Mouse (Mus musculus): ENCODE measurements around the gene Gm16405. TPM values are rescaled to one million over a fixed set of nuclear protein-coding genes. Genes with fewer than 3 reads are reported as not detected.

Gm16405 gene
- polyA plus RNA-seq (2012; rRNA removed; ENCODE audit: low replicate concordance): not detected in 2 replicates

DNA sequence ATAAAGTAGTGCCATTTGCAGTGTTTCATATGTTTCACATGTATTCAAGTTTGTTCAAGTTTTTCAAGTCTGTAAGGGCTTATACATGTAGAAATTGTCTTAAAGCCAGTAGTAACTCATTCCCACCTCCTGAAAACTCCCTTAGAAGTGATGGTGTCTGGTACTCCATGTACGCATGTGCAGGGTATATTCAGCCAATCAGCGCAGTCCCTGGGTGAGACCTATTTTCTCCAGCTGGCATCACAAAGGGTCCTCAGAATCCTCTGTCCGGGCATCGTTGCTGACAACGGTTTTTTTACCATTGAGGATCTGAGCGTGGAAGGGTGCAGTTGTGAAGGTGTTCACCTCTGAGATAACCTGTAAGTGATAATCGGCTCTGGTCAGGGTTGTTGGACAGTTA, at the start of gene Gm16405:
Gene Gm16405 (plus strand): TSS at position 301 of the 400 bp plus-strand sequence.

Other genes with a start within 250 kb of the Gm16405 start
- not detected in 2 replicates for gene Gm16430, start 91.0 kb downstream of the Gm16405 start, polyA plus RNA-seq (2012; rRNA removed; ENCODE audit: low replicate concordance)

All from mammary gland, adult 2 months (tissue).